Mouse (Mus musculus) small intestine, adult 2 months (tissue): ENCODE measurements around the gene Cers6.

Source experiments
- CTCF ChIP-seq: fragments of 200-500 bp; IDR thresholded peaks from 2 replicates; pipeline ENCODE4 v1.5.1; 2012; ENCODE audit warnings: low read depth, mild to moderate bottlenecking, control low read depth, inconsistent platforms, low read length, moderate library complexity, mixed read lengths; ENCODE audit not compliant: insufficient replicate concordance, insufficient read length; ENCODE audit errors: extremely low read depth
- POLR2A ChIP-seq: fragments of 200-500 bp; IDR thresholded peaks from 2 replicates; pipeline ENCODE4 v1.6.1; 2012; ENCODE audit warnings: low read depth, mild to moderate bottlenecking, control low read depth, inconsistent platforms, low read length, moderate library complexity

DNA sequence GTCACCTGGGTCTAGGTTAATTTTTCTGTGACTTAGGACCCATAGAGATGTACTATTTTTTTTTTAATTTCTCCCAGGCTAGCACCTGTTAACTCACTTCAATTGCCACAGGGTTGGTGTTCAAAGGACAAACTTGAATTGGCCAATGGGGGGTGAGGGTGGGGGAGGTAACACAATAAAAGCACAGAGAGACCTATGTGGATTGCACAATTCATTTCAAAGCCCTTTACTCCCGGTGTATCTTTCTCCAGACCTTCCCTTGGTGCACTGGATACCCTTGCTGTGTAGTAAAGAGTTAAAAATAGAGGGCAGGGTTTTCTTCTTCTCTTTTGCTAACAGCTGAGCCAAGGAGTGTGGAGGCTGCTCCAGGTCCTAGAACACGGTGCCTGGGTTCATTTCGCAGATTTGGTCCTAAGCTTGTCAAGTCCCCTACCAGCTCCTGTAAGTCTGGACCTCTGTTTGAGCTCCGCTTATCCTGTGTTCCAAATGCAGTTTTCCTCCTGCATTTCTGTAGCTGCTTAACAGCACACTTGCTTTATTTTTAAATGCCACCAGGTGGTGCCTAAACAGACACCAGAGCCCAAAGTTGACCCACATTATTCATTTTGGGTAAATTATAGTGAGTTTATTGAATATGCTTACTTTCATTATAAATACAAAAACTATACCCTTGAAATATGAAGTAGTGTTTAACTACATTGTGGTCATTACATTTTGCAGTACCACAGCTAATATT is 38.9 kb upstream of the Cers6 start:
- TF ChIP-seq CTCF (no peak), POLR2A (no peak)
